In genomic region chr10:60774616-60775015, GRCm38 (mm10) we compare ENCODE assay signal across 16 mouse cellular contexts. TPM values are rescaled to one million over a fixed set of nuclear protein-coding genes. Genes with fewer than 3 reads are reported as not detected.
"Had no signal": no experiment of that assay in that cellular context is flagged by ENCODE, and none has a peak within 500 bp of the region (broad histone marks: within the 10 kb centered on the region; RNA-seq: fewer than 3 reads in every experiment).

No protein-coding gene starts in this region.

- H3K9me3 ChIP-seq: midbrain, embryonic 10.5 days; midbrain, embryonic 12.5 days; midbrain, embryonic 15.5 days; neural tube, embryonic 12.5 days; stomach, embryonic 15.5 days had no signal

- ATAC-seq: midbrain, embryonic 15.5 days had no signal

- H3K27ac ChIP-seq: midbrain, embryonic 10.5 days; midbrain, embryonic 12.5 days; midbrain, embryonic 15.5 days; neural tube, embryonic 12.5 days; stomach, embryonic 15.5 days; stomach, postnatal 0 days had no signal

- H3K27me3 ChIP-seq: midbrain, embryonic 15.5 days; neural tube, embryonic 12.5 days; stomach, embryonic 15.5 days had no signal

- H3K36me3 ChIP-seq: midbrain, embryonic 15.5 days; stomach, embryonic 15.5 days had no signal

- H3K4me1 ChIP-seq: midbrain, embryonic 12.5 days; midbrain, embryonic 15.5 days; neural tube, embryonic 12.5 days; stomach, embryonic 15.5 days had no signal

- H3K4me2 ChIP-seq: lung, embryonic 14.5 days; midbrain, embryonic 12.5 days; midbrain, embryonic 15.5 days; neural tube, embryonic 12.5 days; stomach, embryonic 15.5 days had no signal

- H3K9ac ChIP-seq: lung, embryonic 14.5 days; midbrain, embryonic 12.5 days; midbrain, embryonic 15.5 days; neural tube, embryonic 12.5 days; stomach, embryonic 15.5 days had no signal

- H3K4me3 ChIP-seq: midbrain, embryonic 10.5 days; midbrain, embryonic 12.5 days; midbrain, embryonic 15.5 days; neural tube, embryonic 12.5 days; stomach, embryonic 15.5 days had no signal

- DNase-seq: lung, adult 18-20 months; lung, embryonic 14.5 days; lung, postnatal 10 days; lung, postnatal 4 days; right cerebral cortex, postnatal 14 days; thymus, adult 2 months; thymus, postnatal 25 days; thymus, postnatal 4 days had no signal

RNA-seq across cellular contexts. Expression of gene Unc5b, which starts 56.8 kb away (rescaled TPM):
- total RNA-seq: megakaryocyte-erythroid progenitor cell, adult 5-6 weeks; neutrophil, adult 5-6 weeks had no signal
